8 mouse cellular contexts compared by ENCODE assay signal in the genomic region with DNA sequence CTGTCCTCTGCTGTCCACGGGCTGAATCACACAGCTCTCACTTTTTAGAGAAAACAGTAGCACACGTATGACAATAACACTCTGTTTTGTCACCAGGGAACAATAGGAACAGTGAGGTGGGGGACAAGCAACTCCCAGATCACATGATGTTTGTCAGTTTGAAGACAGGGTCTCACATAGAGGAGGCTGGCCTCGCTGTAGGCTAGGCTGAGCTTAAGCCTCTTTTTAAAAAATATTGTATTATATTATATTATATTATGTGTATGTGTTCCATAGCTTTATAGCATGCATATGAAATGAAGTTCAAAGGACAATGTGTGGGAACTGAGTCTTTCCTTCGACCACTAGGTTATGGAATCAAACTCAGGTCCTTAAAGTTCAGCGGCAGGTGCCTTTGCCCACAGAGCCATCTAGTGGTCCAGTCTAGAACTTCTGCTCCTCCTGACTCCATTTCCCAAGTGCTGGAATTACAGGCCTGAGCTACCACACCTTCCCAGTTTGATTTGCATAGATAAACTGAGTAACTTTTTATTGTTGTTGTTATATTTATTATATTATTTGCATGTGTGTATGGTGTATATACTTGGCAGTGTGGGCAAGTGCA. TPM values are rescaled to one million over a fixed set of nuclear protein-coding genes. Genes with fewer than 3 reads are reported as not detected.
DNase-seq lines count a peak whose midpoint lies in the region; ATAC-seq and TF ChIP-seq lines count a peak whose summit lies in the region.

No protein-coding gene starts in this region.

- TF ChIP-seq EP300 in MEL (IDR thresholded peaks at IDR 0.05; ENCODE audit: low read depth in 1 of 2, low read length in 2 of 2): no peak
- no peak for TF ChIP-seq EP300 in stomach, postnatal 0 days (optimal IDR thresholded peaks at IDR 0.05)

- H3K9ac ChIP-seq in kidney, embryonic 15.5 days: no peak overlapping the region
- no peak overlapping the region for H3K9ac ChIP-seq in MEL (ENCODE audit: control insufficient read depth, low read depth, low read length, poor library complexity, severe bottlenecking)
- H3K9ac ChIP-seq in stomach, postnatal 0 days (ENCODE audit: low read length): no peak overlapping the region

- 48% methylated on average over 5 of the region's 5 CpGs for WGBS in kidney, embryonic 15.5 days
- 50% methylated on average over 5 of the region's 5 CpGs for WGBS in stomach, postnatal 0 days

- no peaks in the 10 kb centered on the region for H3K4me1 ChIP-seq in kidney, embryonic 15.5 days
- no peaks in the 10 kb centered on the region for H3K4me1 ChIP-seq in MEL (ENCODE audit: control insufficient read depth in 1 of 2, insufficient read depth in 2 of 2, low read length in 2 of 2)
- no peaks in the 10 kb centered on the region for H3K4me1 ChIP-seq in stomach, postnatal 0 days (replicated peaks; ENCODE audit: control insufficient read depth, insufficient read depth)

- no peaks in the 10 kb centered on the region for H3K27me3 ChIP-seq in kidney, embryonic 15.5 days
- no peaks in the 10 kb centered on the region for H3K27me3 ChIP-seq in MEL (ENCODE audit: control insufficient read depth in 1 of 2, insufficient read depth in 2 of 2, low read length in 2 of 2)
- no peaks in the 10 kb centered on the region for H3K27me3 ChIP-seq in stomach, postnatal 0 days (ENCODE audit: control insufficient read depth, insufficient read depth, low read length)

- H3K36me3 ChIP-seq in kidney, embryonic 15.5 days: peaks cover 4% of the 10 kb centered on the region; the same call in 1 of the 2 replicates
- no peaks in the 10 kb centered on the region for H3K36me3 ChIP-seq in MEL (ENCODE audit: control insufficient read depth in 1 of 2, insufficient read depth in 2 of 2, low read length in 2 of 2)
- H3K36me3 ChIP-seq in stomach, postnatal 0 days (ENCODE audit: control insufficient read depth, insufficient read depth, low read length): no peaks in the 10 kb centered on the region

- ATAC-seq in kidney, embryonic 15.5 days (replicated peaks; ENCODE audit: low FRiP score): no peak
- ATAC-seq in granulocyte monocyte progenitor cell, adult 5-6 weeks (replicated peaks; ENCODE audit: poor library complexity, severe bottlenecking): peak; percentile 64
- peak; percentile 8; the same call in 1 of the 2 replicates for ATAC-seq in stomach, postnatal 0 days (ENCODE audit: low FRiP score, low TSS enrichment)

- no peaks in the 10 kb centered on the region for H3K79me2 ChIP-seq in MEL (ENCODE audit: control insufficient read depth, insufficient read depth, low read length, poor library complexity)

- TF ChIP-seq CTCF in MEL (IDR thresholded peaks at IDR 0.05 in 2 of 3, conservative IDR thresholded peaks at IDR 0.05 in 1 of 3; ENCODE audit: control insufficient read depth in 1 of 3, insufficient read depth in 1 of 3, low read depth in 2 of 3, low read length in 3 of 3, poor library complexity in 1 of 3, severe bottlenecking in 1 of 3): peak; percentile 81 to 98 (median 88)
- peak; percentile 93 for TF ChIP-seq CTCF in stomach, postnatal 0 days (IDR thresholded peaks at IDR 0.05; ENCODE audit: low read depth)

- no peaks in the 10 kb centered on the region for H3K9me3 ChIP-seq in kidney, embryonic 15.5 days (replicated peaks)
- no peaks in the 10 kb centered on the region for H3K9me3 ChIP-seq in MEL (replicated peaks; ENCODE audit: insufficient read depth, low read length)
- H3K9me3 ChIP-seq in stomach, postnatal 0 days (ENCODE audit: control insufficient read depth, low read length): no peaks in the 10 kb centered on the region

- H3K4me3 ChIP-seq in kidney, embryonic 15.5 days (replicated peaks): no peak overlapping the region
- H3K4me3 ChIP-seq in MEL (ENCODE audit: control insufficient read depth in 1 of 2, insufficient read depth in 1 of 2, low read depth in 2 of 2, low read length in 2 of 2): no peak overlapping the region
- H3K4me3 ChIP-seq in stomach, postnatal 0 days (ENCODE audit: low read depth, low read length): no peak overlapping the region

- peak; percentile 69 for DNase-seq in kidney, adult 11 months
- DNase-seq in MEL (ENCODE audit: low read depth, low spot score): peak; percentile 68
- peak; percentile 84 to 88 for DNase-seq in cerebellum, postnatal 10 days
- peak; percentile 41 for DNase-seq in layer of hippocampus, adult 9-10 months (ENCODE audit: low spot score)
- DNase-seq in lung, postnatal 36 days: peak; percentile 85
- DNase-seq in stomach, postnatal 0 days (ENCODE audit: low spot score): peak; percentile 72

- no peak; the same call in none of the 2 replicates for TF ChIP-seq RAD21 in MEL (IDR thresholded peaks at IDR 0.05; ENCODE audit: low read depth, low read length)

- TF ChIP-seq POLR2A in MEL (IDR thresholded peaks at IDR 0.05; ENCODE audit: control insufficient read depth in 1 of 2, insufficient read depth in 1 of 2, low read depth in 1 of 2, low read length in 2 of 2, poor library complexity in 1 of 2): no peak

- H3K27ac ChIP-seq in kidney, embryonic 15.5 days: no peak overlapping the region
- H3K27ac ChIP-seq in MEL (ENCODE audit: control insufficient read depth, low read depth, low read length): no peak overlapping the region
- no peak overlapping the region for H3K27ac ChIP-seq in stomach, postnatal 0 days (replicated peaks)

- no peak overlapping the region for H3K4me2 ChIP-seq in kidney, embryonic 15.5 days
- no peak overlapping the region for H3K4me2 ChIP-seq in stomach, postnatal 0 days (replicated peaks; ENCODE audit: low read depth)

TF ChIP-seq in MEL, 35 proteins besides CTCF, POLR2A, EP300 and RAD21:
- TF ChIP-seq RCOR1 (IDR thresholded peaks at IDR 0.05; ENCODE audit: low read depth, low read length): 0 out of 2 replicates have a peak, but pooled peaks have one; percentile 34
- peak; percentile 98 for TF ChIP-seq ZC3H11A (IDR thresholded peaks at IDR 0.05; ENCODE audit: low read depth, low read length)
- 0 out of 2 replicates have a peak, but pooled peaks have one; percentile 35 for TF ChIP-seq MYC (IDR thresholded peaks at IDR 0.05; ENCODE audit: low read depth, low read length)
- TF ChIP-seq ZKSCAN1 (IDR thresholded peaks at IDR 0.05; ENCODE audit: low read depth, low read length): no peak
- no peak for TF ChIP-seq ZNF384 (IDR thresholded peaks at IDR 0.05; ENCODE audit: low read depth, low read length)
- peak; percentile 98 for TF ChIP-seq SMC3 (IDR thresholded peaks at IDR 0.05; ENCODE audit: low read depth, low read length)
- TF ChIP-seq SIN3A (IDR thresholded peaks at IDR 0.05; ENCODE audit: low read length): peak; percentile 55
- no peak for TF ChIP-seq MYB (IDR thresholded peaks at IDR 0.05; ENCODE audit: low read depth, low read length)

RNA-seq across cellular contexts. Expression of a gene that starts 8.6 kb away (rescaled TPM):
- polyA plus RNA-seq in kidney, embryonic 15.5 days (2015; fragmentation: Nextera tagmentation; extraction: Ambion mirVana): 40.1 and 45.0 TPM in 2 replicates
- 21.9 and 22.8 TPM in 2 replicates for total RNA-seq in MEL (2012; rRNA removed)
- 10 to 100 TPM in 1 of 2 experiments, not detected in 1; 24.0 TPM for polyA plus RNA-seq in MEL (2012; ENCODE audit: insufficient read depth in 1 of 2, insufficient read length in 2 of 2, low read depth in 1 of 2, low replicate concordance in 2 of 2, missing spikeins in 1 of 2)
- total RNA-seq in granulocyte monocyte progenitor cell, adult 5-6 weeks (2014; fragmentation: Nextera tagmentation): 17.0 and 18.2 TPM in 2 replicates
- total RNA-seq in granulocyte monocyte progenitor cell, adult 5-6 weeks (2017): 16.7 and 21.6 TPM in 2 replicates
- 47.9 and 54.2 TPM in 2 replicates for polyA plus RNA-seq in stomach, postnatal 0 days (2015; fragmentation: Nextera tagmentation; extraction: Ambion mirVana)

RNA-seq across cellular contexts. Expression of a gene that starts 27.0 kb away (rescaled TPM):
- polyA plus RNA-seq in kidney, embryonic 15.5 days (2015; fragmentation: Nextera tagmentation; extraction: Ambion mirVana): 0.93 and 1.7 TPM in 2 replicates
- total RNA-seq in MEL (2012; rRNA removed): 2.2 and 3.2 TPM in 2 replicates
- polyA plus RNA-seq in MEL (2012; ENCODE audit: insufficient read depth in 1 of 2, insufficient read length in 2 of 2, low read depth in 1 of 2, low replicate concordance in 2 of 2, missing spikeins in 1 of 2): 1 to 10 TPM in 1 of 2 experiments, not detected in 1; 5.9 TPM
- 0.37 TPM in 1 of 2 replicates, not detected in the other for total RNA-seq in granulocyte monocyte progenitor cell, adult 5-6 weeks (2014; fragmentation: Nextera tagmentation)
- not detected in 2 replicates for total RNA-seq in granulocyte monocyte progenitor cell, adult 5-6 weeks (2017)
- 0.05 and 0.15 TPM in 2 replicates for polyA plus RNA-seq in stomach, postnatal 0 days (2015; fragmentation: Nextera tagmentation; extraction: Ambion mirVana)
